ENCODE assay signal across 7 mouse cellular contexts in genomic region chr2:135731591-135731990, GRCm38 (mm10).
DNase-seq lines count a peak whose midpoint lies in the region; ATAC-seq lines count a peak whose summit lies in the region.

No protein-coding gene starts in this region.

- peak; percentile 20 for DNase-seq in adrenal gland, postnatal 25 days
- DNase-seq in heart, embryonic 10.5 days (ENCODE audit: low spot score) = no peak
- peak; percentile 74 for DNase-seq in lung, postnatal 25 days (ENCODE audit: low spot score)
- DNase-seq in left cerebral cortex, adult 9 months (ENCODE audit: low spot score in 2 of 2) = no peak
- DNase-seq in urinary bladder, adult 18-20 months (ENCODE audit: low spot score in 2 of 2) = no peak
- DNase-seq in layer of hippocampus, adult 18-20 months (ENCODE audit: low spot score in 2 of 2) = no peak

- H3K9ac ChIP-seq in kidney, embryonic 15.5 days = no peak overlapping the region

- H3K4me3 ChIP-seq in heart, embryonic 10.5 days = no peak overlapping the region
- no peak overlapping the region for H3K4me3 ChIP-seq in kidney, embryonic 15.5 days (replicated peaks)

- ATAC-seq in kidney, embryonic 15.5 days (replicated peaks; ENCODE audit: low FRiP score) = peak; percentile 41; the same call in 1 of the 2 replicates

- WGBS in heart, embryonic 10.5 days = 42% methylated on average over 6 of the region's 6 CpGs
- WGBS in kidney, embryonic 15.5 days = 42% methylated on average over 6 of the region's 6 CpGs

- H3K36me3 ChIP-seq in heart, embryonic 10.5 days = no peaks in the 10 kb centered on the region
- no peaks in the 10 kb centered on the region for H3K36me3 ChIP-seq in kidney, embryonic 15.5 days

- H3K27me3 ChIP-seq in heart, embryonic 10.5 days (ENCODE audit: insufficient read depth, poor library complexity, severe bottlenecking) = no peaks in the 10 kb centered on the region
- H3K27me3 ChIP-seq in kidney, embryonic 15.5 days = no peaks in the 10 kb centered on the region

- no peaks in the 10 kb centered on the region for H3K9me3 ChIP-seq in heart, embryonic 10.5 days
- no peaks in the 10 kb centered on the region for H3K9me3 ChIP-seq in kidney, embryonic 15.5 days (replicated peaks)

- no peak overlapping the region for H3K4me2 ChIP-seq in kidney, embryonic 15.5 days

- H3K4me1 ChIP-seq in heart, embryonic 10.5 days = peaks cover 34% of the 10 kb centered on the region
- H3K4me1 ChIP-seq in kidney, embryonic 15.5 days = peaks cover 37% of the 10 kb centered on the region

- H3K27ac ChIP-seq in heart, embryonic 10.5 days = peak overlapping the region; percentile 37
- peak overlapping the region; percentile 16; the same call in 1 of the 2 replicates for H3K27ac ChIP-seq in kidney, embryonic 15.5 days

Comparison
In these comparisons a context has a peak if more than half of its experiments do, and no peak if none do; other contexts are left out.
1. DNase-seq: peak in adrenal gland, postnatal 25 days (single experiment) and lung, postnatal 25 days (single experiment); none in heart, embryonic 10.5 days (single experiment), left cerebral cortex, adult 9 months (0 of 2), urinary bladder, adult 18-20 months (0 of 2) and layer of hippocampus, adult 18-20 months (0 of 2).